Mouse (Mus musculus) heart, postnatal 10 days (tissue): ENCODE measurements around the gene Cox4i2. TPM values are rescaled to one million over a fixed set of nuclear protein-coding genes. Genes with fewer than 3 reads are reported as not detected.

Experiments
- DNase-seq, 2 experiments: peaks; one replicate each; pipeline ENCODE4 v3.0.0; 2021
- intact Hi-C: fragments of 180-260 bp; cut with DNase I; formaldehyde crosslinking; loops from one replicate; pipeline ENCODE4 v1.15.1; 2025
- total RNA-seq, 2 experiments: library from RNA; stranded (reverse); gene quantifications; 2 replicates each; pipeline ENCODE4 v1.2.3; 2021

Gene Cox4i2
- total RNA-seq, 2 experiments from 2014 or later = 17.9 to 22.4 TPM

- intact Hi-C loops = no loop called here
Observed at GRCm38 (mm10) chr2:152792461-152792860, 38.5 kb downstream of the Cox4i2 start.

DNA sequence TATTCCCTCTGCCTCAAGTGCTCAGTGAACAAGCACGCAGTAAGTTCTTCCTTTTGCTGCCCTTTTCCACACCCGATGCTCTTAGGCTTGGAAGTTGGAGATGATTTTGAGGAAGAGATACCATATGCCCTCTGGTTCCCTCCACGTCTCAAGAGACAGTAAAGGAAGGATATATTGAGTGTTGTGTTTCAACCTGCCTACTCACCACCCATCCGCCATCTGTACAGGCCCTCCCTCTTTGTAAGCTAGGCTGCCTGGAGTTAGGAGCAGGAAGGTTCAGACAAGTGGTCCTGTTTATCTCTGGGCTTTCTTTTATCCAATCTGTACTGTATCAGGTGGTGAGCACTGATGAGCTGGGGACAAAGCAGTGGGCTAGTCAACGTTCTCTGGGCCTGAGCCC is 39.4 kb downstream of the Cox4i2 start:
- intact Hi-C loops = no loop called here
- DNase-seq = no peak

More at GRCm38 (mm10) chr2:152792461-152792860, 38.5 kb downstream of the Cox4i2 start:
- peak; percentile 40 to 47 for DNase-seq

DNA sequence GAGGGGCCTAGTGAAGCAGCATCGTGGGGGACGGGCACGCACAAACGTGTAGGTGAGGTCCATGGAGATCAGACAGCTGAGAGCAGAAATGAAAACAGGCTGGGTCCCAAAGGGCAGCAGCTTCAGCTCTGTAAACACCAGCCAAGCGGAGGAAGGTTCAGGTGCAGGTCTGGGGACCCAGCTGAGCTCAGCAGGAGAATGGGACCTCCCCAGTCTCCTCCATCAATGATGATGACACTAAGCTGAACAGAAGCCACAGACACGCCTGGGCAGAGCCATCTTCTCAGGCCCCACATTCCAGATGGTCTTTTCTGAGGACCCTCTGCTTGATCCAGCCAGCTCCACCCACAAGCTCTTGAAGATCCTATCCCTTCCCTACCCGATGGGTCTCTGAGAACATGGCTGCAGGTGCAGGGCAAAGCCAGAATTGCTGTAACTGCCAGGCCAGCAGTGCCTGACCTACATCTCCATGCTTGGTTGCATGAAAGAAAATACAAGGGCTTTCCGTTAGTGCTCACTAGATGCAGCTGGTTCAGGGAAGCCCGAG is 40.4 kb downstream of the Cox4i2 start:
- intact Hi-C loops = no loop called here
- no peak for DNase-seq

- intact Hi-C loops = no loop called here
- DNase-seq = no peak
Observed at GRCm38 (mm10) chr2:152797589-152797988, 43.6 kb downstream of the Cox4i2 start.

DNA sequence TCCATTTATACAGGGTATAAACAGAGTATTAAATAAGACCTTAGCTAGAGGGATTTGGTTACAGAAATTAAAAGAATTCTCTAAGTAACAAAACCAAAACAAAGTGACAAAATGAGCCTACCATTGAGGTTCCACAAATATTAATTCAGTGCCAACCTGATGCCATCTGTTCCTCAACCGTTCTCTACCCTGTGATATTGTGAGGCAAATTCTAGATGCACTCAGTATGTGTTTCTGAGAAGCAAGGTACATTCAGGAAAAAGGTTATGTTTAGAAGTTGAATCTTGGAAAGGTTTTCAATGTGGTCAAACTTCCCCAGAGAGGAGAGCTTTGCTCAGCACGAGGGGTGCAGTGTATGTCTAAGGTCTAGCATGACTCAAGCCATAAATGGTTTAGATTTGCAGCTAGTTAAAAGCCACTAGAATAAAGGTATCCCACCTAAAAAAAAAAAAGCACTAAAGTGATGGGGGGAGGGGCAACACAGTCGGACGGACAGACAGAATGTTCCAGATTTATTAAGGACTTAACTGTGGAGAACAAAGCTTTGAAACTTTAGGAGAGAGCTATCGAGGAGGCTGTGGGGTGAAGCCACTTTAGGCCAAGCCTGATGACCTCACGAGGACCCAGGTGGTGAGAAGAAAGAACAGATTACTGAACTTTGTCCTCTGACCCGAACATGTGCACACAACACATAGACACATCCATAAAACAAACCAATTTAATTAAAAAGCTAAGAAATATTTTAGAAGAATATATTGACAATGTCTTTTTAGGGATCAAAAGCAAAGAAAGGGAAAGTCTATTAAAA is 46.2 kb downstream of the Cox4i2 start:
- no peak for DNase-seq
- intact Hi-C loops = no loop called here

DNA sequence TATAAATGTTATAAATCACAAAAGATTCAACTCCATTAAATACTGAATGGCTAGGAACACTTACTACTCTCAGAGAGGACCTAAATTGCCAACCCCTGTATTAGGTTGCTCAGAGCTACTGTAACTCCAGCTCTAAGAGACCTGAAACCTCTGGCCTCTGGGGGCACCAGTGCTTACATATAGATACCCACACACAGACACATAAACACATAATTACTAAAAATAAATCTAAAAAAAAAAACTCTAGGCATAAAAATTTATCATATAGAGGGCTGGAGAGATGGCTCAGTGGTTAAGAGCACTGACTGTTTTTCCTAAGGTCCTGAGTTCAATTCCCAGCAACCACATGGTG is 46.8 kb downstream of the Cox4i2 start:
- intact Hi-C loops = no loop called here

DNA sequence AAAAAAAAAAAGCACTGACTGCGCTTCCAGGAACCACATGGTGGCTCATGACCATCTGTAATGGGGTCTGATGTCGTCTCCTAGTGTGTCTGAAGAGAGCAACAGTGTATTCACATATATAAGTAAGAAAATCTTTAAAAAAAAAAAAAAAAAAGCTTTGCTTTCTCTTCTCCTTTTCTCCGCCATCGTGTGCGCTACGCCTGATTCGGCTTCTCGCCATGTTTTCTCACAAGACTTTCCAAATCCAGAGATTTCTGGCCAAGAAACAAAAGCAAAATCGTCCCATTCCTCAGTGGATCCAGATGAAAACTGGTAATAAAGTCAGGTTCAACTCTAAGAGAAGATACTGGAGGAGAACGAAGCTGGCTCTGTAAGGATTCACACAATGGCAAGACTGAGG is 48.3 kb downstream of the Cox4i2 start:
- intact Hi-C loops = no loop called here

More for the DNA sequence above, 46.8 kb downstream of the Cox4i2 start:
- DNase-seq = no peak

DNA sequence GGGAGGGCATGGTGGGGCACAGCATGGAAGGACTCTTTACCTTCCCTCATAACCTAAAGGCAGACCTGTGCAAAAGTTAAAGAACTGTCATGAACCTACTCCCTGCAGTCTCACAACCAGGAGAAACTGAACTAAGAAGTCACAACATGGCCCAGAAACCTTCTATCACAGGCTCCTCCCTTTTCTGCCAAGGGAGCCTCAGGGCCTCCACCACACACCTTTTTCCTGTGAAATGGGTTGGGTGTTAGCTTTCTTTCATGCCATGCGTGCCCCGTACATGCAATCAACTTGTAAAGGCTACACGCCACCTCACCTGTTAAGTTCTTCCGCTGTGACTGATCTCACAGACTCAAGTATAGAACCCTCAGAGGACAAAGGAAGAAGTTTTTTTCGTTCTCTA is 49.1 kb downstream of the Cox4i2 start:
- DNase-seq = no peak
- intact Hi-C loops = no loop called here

More for the DNA sequence above, 48.3 kb downstream of the Cox4i2 start:
- no peak for DNase-seq

DNA sequence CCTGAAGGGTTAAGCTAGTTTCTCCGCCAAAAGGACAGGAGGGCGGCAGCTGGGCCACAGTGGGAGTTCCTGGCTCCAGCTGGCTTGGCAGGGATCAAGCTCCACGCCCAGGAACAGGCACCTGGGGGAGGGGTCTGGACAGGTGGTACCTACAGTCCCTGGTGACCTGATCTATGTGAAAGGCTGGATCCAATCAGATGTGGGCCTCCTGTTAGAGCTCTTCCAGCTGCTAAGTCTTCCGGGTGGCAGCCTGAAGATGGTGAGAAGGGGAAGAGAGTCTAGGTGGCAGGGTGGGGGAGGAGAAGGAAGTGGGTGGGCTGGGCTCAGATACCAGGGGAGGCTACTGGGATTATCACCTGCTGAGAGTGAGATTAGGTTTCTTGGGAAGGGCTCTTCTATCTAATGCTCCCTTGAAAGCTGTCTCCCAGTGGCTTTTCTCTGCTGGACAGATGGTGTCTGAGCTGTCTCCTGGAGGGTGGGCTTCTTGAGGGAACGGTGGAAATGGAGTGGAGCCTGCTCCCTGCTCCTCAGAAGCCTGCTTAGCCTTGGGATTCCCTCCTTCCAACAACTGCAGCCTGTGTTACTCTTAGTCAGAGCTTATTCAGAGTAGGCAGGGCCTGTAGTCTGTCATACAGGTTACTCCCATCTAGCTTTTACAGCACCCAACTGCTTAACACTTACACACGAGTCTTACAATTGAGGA is 50.6 kb downstream of the Cox4i2 start:
- no peak for DNase-seq
- intact Hi-C loops = no loop called here

DNA sequence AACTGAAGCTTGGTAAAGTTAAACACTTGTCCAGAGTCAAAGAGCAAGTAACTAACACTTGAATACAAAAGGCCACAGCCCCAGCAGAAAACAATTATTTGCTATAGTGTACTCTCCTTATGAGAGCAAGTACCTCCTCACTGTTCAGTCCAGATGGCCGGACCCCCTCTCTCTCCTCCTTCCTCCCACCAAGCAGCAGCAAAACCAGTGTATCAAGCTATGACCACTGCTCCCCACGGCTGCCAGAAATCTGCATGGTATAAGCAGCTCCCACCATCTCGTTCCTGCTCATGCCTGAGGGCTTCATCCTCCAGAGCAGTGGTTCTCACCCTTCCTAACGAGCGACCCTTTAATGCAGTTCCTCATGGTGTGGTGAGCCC is 51.1 kb downstream of the Cox4i2 start:
- intact Hi-C loops = no loop called here
- no peak for DNase-seq

DNA sequence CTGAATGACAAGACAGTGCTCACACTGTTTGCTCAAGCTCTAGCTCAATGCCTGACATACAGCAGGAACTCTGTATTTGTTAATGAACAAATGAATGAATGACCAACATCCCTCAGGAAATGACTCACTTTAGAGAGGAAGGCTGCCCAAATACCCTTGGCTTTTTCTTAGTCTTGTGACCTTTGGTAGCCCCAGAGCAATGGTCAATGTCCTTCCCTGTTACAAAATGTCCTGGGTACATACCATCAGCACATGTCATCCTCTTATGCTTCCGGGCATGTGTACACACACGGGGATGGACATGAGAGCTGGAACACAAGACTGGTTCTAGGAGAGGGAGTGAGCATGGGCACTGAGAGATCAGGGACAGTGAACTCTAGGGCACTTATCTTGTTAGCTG is 52.1 kb downstream of the Cox4i2 start:
- DNase-seq = no peak
- intact Hi-C loops = no loop called here

- intact Hi-C loops = no loop called here
- DNase-seq = no peak
Observed at GRCm38 (mm10) chr2:152808178-152808577, 54.2 kb downstream of the Cox4i2 start.

GRCm38 (mm10) chr2:152810158-152810941 is 56.4 kb downstream of the Cox4i2 start:
- intact Hi-C loops = no loop called here
- no peak for DNase-seq

DNA sequence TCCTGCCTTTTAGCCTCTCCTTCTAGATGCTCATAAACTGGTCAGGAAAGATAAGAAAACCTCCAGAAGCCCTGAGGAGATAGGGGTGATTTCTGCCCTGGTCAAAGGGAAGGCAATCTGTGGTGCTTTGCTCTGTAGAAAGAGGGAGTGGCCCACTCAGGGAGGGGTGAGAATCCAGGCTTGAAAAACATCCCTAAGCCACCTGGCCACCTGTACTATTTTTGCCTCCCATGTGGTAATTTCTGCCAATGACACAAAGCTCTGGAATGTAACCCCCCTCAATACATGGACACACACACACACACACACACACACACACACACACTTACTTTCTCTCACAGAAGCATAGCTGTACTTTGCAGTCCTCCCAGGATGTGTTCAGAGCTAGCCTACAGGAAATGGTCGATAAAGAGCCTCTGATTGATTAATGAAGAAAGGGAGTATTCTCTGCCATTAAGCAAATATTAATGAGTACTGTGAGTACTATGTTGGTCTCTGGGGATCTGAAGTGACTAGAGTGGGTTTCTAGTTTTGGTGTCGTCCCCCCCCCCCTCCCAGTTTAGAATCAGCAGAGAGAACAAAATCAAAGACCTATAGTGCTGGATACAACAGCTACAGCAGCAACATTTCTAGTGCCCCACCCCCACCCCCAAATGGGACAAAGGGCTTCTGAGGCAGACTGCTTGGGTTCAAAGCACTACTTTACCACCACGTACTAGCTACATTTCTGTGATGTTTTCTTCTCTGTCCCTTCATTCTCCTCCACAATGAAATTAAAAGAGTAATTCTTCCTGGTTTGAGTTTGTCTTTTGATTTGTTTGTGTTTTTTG is 57.6 kb downstream of the Cox4i2 start:
- DNase-seq = no peak
- intact Hi-C loops = no loop called here

GRCm38 (mm10) chr2:152813232-152813631 is 59.3 kb downstream of the Cox4i2 start:
- no peak for DNase-seq
- intact Hi-C loops = no loop called here

- DNase-seq = no peak
Observed at GRCm38 (mm10) chr2:152814213-152814874, 60.4 kb downstream of the Cox4i2 start.

More at GRCm38 (mm10) chr2:152814213-152814874, 60.4 kb downstream of the Cox4i2 start:
- intact Hi-C loops = no loop called here
